Mouse (Mus musculus): Measurements from ENCODE around the gene Kdm1b. TPM values are rescaled to one million over a fixed set of nuclear protein-coding genes. Genes with fewer than 3 reads are reported as not detected.
A peak's percentile ranks its signal among the peaks of the same experiment; 100 is the strongest.

Kdm1b gene
- 15.2 and 16.3 TPM in 2 replicates for polyA plus RNA-seq (2016; fragmentation: Nextera tagmentation; extraction: Ambion mirVana)

DNA sequence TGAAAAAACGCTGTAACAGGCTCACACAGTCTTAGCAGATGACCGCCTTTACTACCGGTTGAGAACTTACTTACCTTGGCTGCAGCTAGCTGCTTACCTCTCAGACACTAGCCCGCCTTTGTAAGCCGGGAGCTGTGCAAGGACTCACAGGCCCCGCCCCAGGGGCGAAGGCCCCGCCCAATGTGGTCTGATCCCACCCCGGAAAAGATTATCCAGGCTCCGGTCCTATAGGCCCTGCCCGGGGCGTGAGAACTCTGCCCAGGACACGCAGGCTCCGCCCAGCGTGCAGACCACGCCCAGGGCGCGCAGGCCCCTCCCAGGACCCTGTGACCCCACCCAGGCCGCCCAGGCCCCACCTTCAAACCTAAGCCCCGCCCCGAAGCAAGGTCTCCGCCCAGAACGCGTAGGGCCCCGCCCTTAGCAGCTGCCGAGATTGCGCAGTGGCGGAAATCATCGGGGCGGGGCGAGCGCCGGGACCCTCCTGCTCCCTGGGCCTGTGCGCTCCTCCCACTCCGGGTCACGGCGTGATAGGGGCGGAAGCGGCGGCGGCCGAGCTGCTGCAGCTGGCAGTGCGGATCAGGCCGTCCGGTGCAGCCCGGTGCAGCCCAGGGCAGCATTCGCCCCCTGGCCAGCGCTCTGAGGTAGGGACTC is at the start of gene Kdm1b:
TSS of gene Kdm1b (plus strand) at position 470 of the 651 bp plus-strand sequence.
- Histone ChIP-seq H3K36me3 (0 out of 2 replicates have a peak, but pooled peaks cover 4% of the 10 kb centered on the region), H3K4me3 (peak within 1 kb of the TSS; percentile 94), H3K27me3 (ENCODE audit: insufficient read depth, poor library complexity, severe bottlenecking) (0 out of 2 replicates have a peak, but pooled peaks cover 3% of the 10 kb centered on the region), H3K9me3 (no peaks in the 10 kb centered on the region), H3K4me1 (replicated peaks) (peaks cover 28% of the 10 kb centered on the region), H3K27ac (peak within 1 kb of the TSS; percentile 90)
- peak; percentile 100 for DNase-seq (ENCODE audit: low spot score)
- WGBS = under 1% methylated on average over 48 of the region's 48 CpGs

DNA sequence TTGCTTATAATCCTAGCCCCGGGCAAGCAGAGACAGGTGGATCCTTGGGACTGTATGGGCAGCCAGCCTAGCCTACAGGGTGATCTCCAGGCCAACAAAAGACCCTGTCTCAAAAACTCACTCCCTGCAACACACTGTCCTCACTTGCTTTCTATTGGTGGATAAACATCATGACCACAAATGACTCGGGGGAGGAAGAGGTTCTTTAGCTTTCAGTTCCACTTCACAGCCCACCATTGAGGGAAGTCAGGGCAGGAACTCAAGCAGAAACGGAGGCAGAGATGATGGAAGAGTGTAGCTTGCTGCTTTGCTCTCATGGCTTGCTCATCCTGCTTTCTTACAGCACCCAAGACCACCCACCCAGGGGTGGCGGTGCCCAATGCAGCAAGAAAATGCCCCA is 45.9 kb upstream of the Kdm1b start:
- DNase-seq (ENCODE audit: low spot score) = no peak
- WGBS = 70% methylated on average over 4 of the region's 4 CpGs
- H3K27ac ChIP-seq = no peak overlapping the region
- peaks cover 4% of the 10 kb centered on the region; the same call in 1 of the 2 replicates for H3K4me1 ChIP-seq (replicated peaks)
- H3K4me3 ChIP-seq = no peak overlapping the region
- no peaks in the 10 kb centered on the region for H3K36me3 ChIP-seq
- no peaks in the 10 kb centered on the region for H3K27me3 ChIP-seq (ENCODE audit: insufficient read depth, poor library complexity, severe bottlenecking)
- no peaks in the 10 kb centered on the region for H3K9me3 ChIP-seq

DNA sequence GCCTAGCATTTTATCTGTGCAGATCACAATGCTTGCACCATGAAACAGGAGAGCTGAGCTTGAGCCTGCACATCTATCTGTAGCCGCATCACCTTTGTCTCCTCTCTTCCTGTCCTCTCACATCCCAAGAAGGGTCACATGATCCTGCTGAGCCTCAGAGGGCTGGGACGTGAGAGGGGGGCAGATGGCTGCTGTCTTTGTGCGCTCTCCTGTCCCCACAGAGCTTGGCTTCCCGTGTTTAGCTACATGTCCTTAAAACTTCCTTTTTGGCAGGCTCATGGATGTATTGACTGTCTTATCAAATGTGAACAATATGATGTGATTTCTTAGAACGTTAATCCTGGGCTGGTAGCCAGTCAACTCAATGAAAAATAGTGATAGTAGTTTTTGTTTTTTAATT is 43.8 kb upstream of the Kdm1b start:
- Histone ChIP-seq H3K27me3 (ENCODE audit: insufficient read depth, poor library complexity, severe bottlenecking) (no peaks in the 10 kb centered on the region), H3K4me1 (replicated peaks) (peaks cover 4% of the 10 kb centered on the region; the same call in 1 of the 2 replicates), H3K36me3 (no peaks in the 10 kb centered on the region), H3K27ac (0 out of 2 replicates have a peak overlapping the region, but pooled peaks have one; percentile 16), H3K4me3 (no peak overlapping the region), H3K9me3 (no peaks in the 10 kb centered on the region)
- no peak for DNase-seq (ENCODE audit: low spot score)
- WGBS = 68% methylated on average over 5 of the region's 5 CpGs

DNA sequence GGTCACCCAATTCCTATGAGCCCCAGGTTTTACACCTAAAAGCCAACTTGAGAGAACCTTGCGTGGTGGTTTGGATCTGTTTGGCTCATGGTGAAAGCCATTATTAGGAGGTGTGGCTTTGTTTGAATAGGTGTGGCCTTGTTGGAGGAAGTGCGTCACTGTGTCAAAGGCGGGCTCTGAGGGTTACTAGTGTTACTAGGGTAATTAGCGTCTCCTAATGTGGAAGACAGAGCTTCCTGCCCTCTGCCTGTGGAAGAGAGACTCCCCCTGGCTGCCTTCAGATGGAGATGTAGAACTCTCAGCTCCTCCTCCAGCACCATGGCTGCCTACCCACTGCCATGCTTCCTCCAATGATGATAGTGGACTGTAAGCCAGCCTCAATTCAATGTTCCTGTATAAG is 41.7 kb upstream of the Kdm1b start:
- no peak overlapping the region for H3K4me3 ChIP-seq
- WGBS = 86% methylated on average over 4 of the region's 4 CpGs

DNA sequence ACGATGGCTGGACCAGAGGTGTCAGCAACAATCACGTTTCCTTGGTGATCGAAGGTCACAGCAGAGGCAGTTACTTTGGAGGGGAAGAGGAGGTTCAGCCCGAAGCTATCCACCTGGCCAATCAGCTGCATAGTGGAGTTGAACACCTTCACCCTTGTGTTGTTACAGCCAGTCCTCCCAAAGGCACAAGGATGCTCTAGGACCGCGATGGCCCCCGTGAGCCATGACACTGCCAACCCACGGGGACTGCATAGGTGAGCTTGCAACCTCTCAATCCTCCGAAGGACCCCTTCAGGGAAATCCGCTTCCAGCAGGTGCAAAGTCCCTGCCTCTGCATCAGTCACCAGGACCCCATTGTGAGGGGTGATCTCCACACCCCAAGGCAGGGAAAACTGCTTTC is 29.6 kb upstream of the Kdm1b start:
- WGBS = 59% methylated on average over 10 of the region's 10 CpGs
- Histone ChIP-seq H3K27me3 (ENCODE audit: insufficient read depth, poor library complexity, severe bottlenecking) (peaks cover 48% of the 10 kb centered on the region), H3K9me3 (peaks cover 32% of the 10 kb centered on the region), H3K27ac (no peak overlapping the region; the same call in 1 of the 2 replicates), H3K4me3 (peak overlapping the region; percentile 73), H3K36me3 (peaks cover 12% of the 10 kb centered on the region), H3K4me1 (replicated peaks) (peaks cover 19% of the 10 kb centered on the region)
- no peak for DNase-seq (ENCODE audit: low spot score)

More for the DNA sequence above, 41.7 kb upstream of the Kdm1b start:
- DNase-seq (ENCODE audit: low spot score) = no peak
- Histone ChIP-seq H3K27ac (no peak overlapping the region), H3K36me3 (no peaks in the 10 kb centered on the region), H3K27me3 (ENCODE audit: insufficient read depth, poor library complexity, severe bottlenecking) (no peaks in the 10 kb centered on the region), H3K9me3 (no peaks in the 10 kb centered on the region), H3K4me1 (replicated peaks) (peaks cover 4% of the 10 kb centered on the region; the same call in 1 of the 2 replicates)

DNA sequence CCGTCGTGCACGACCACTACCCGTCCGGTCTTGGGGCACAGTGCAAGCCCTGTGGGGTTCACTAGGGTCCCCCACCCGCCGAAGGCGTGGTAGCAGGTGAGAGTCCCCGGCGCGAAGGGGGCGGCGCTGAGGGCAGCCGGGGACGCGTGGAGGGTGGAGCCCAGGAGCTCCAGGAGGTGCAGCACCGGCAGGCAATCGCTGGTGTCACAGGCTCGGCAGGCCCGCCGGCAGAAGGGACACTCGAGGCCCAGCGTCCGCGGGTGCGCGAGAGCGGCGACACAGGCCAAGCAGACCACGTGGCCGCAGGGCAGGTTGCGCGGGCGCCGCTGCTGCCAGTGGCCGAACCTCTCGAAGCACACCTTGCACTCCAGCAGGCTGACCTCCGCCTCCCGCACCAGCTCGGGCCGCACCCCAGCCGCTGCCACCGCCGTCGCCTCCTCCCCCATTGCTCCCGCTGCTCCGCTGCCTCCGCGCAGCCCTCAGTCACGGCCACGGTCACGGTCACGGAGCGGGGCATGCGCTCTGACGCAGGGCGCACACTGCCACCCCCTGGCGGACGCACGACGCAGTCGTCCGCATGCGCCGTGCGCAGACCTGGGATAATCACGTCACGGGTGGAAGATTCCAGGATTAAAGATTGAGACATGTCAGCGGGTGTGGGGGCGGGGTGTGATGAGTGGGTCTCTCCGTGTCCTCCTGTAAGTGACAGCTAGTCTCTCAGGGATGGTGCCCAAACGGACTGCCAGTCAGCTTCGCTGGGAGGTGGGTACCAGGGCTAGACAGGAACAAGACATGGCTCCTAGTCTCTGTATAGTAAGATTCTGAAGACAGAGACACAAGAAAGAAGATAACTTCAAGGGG is 28.7 kb upstream of the Kdm1b start, which contains the start of gene Nhlrc1:
TSS of gene Nhlrc1 (minus strand) at position 517 of the 861 bp plus-strand sequence.
- 5% methylated on average over 73 of the region's 73 CpGs for WGBS
- peak; percentile 80 for DNase-seq (ENCODE audit: low spot score)
- Histone ChIP-seq H3K9me3 (peaks cover 28% of the 10 kb centered on the region), H3K36me3 (peaks cover 12% of the 10 kb centered on the region), H3K4me1 (replicated peaks) (peaks cover 19% of the 10 kb centered on the region), H3K4me3 (peak within 1 kb of the TSS; percentile 73), H3K27me3 (ENCODE audit: insufficient read depth, poor library complexity, severe bottlenecking) (peaks cover 48% of the 10 kb centered on the region), H3K27ac (peak within 1 kb of the TSS; percentile 86)

DNA sequence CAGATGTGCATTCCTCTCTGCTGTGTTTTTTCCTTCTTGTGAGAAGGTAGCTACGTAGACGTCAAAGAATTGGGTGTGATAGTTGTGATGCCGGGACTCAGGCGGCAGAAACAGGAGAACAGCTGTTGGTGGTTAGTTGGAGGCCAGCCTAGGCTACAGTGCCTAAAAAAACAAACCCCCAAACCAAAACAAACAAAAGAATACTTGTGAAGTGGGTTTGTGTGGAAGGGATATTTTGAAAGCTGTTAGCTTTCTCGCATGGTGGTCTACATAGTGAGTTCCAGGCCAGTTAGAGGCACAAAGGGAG is 28.2 kb upstream of the Kdm1b start:
- H3K4me3 ChIP-seq = peak overlapping the region; percentile 73
- peaks cover 6% of the 10 kb centered on the region for H3K36me3 ChIP-seq
- WGBS = 66% methylated on average over 5 of the region's 5 CpGs
- DNase-seq (ENCODE audit: low spot score) = no peak
- H3K27me3 ChIP-seq (ENCODE audit: insufficient read depth, poor library complexity, severe bottlenecking) = peaks cover 48% of the 10 kb centered on the region
- H3K4me1 ChIP-seq (replicated peaks) = peaks cover 19% of the 10 kb centered on the region
- H3K27ac ChIP-seq = peak overlapping the region; percentile 86; the same call in 1 of the 2 replicates
- H3K9me3 ChIP-seq = peaks cover 22% of the 10 kb centered on the region

DNA sequence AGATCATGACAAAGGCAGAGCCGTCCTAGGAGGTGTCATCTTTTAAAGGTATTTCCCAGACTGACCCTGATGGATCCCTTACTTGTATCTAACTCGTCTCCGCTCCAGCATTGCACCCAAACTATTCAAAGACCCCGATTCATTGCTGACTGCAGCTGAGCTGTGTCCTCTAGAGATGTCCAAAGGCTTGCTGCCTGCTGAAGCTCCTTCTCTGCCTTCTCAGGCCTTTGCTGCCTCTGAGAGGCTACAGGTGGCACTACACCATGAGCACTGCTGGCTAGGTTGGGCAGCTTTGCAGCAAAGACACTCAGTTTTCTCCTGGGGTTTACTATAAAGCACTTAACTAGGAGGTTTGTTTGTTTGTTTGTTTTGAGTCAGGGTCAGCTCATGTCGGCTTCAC is 26.0 kb upstream of the Kdm1b start:
- 48% methylated on average over 5 of the region's 5 CpGs for WGBS
- DNase-seq (ENCODE audit: low spot score) = peak; percentile 53
- Histone ChIP-seq H3K27me3 (ENCODE audit: insufficient read depth, poor library complexity, severe bottlenecking) (peaks cover 38% of the 10 kb centered on the region), H3K27ac (no peak overlapping the region), H3K4me1 (replicated peaks) (peaks cover 15% of the 10 kb centered on the region), H3K36me3 (peaks cover 2% of the 10 kb centered on the region; the same call in 1 of the 2 replicates), H3K9me3 (peaks cover 6% of the 10 kb centered on the region; the same call in 1 of the 2 replicates), H3K4me3 (no peak overlapping the region)

DNA sequence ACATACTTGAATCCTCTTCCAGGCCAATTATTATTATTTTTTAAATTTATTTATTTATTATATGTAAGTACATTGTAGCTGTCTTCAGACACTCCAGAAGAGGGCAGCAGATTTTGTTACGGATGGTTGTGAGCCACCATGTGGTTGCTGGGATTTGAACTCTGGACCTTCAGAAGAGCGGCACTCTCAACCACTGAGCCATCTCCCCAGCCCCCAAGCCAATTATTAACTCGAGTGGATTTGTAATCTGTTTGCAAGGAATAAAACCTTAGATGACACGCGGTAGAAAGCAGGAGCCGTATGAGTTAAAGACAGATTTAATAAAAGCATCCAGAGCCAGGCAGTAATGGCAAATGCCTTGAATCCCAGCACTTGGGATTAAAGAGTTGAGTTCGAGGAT is 23.5 kb upstream of the Kdm1b start:
- Histone ChIP-seq H3K4me3 (no peak overlapping the region), H3K9me3 (no peaks in the 10 kb centered on the region), H3K4me1 (replicated peaks) (peaks cover 4% of the 10 kb centered on the region), H3K36me3 (peaks cover 6% of the 10 kb centered on the region), H3K27ac (no peak overlapping the region), H3K27me3 (ENCODE audit: insufficient read depth, poor library complexity, severe bottlenecking) (peaks cover 13% of the 10 kb centered on the region)
- no peak for DNase-seq (ENCODE audit: low spot score)
- WGBS = 84% methylated on average over 7 of the region's 7 CpGs

DNA sequence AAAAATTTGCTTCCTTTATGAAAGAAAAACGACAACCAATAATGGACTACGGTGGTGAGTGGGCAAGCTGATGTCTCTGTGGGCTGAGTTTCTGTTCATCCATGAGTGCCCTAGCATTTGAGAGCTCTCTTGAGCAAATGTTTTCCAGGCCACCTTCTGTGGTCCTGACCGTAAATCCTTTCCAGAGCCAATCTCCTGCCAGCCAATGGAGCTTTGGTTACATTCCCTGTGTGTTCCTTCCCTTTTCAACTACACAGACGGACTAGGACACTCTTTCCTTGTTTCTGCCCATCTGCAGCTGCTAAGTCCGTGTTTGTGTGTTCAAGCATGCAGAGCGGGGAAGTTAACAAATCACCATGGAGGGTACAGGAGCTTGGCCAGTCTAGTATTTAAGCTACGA is 22.5 kb upstream of the Kdm1b start:
- Histone ChIP-seq H3K9me3 (no peaks in the 10 kb centered on the region), H3K4me1 (replicated peaks) (no peaks in the 10 kb centered on the region), H3K27ac (no peak overlapping the region), H3K27me3 (ENCODE audit: insufficient read depth, poor library complexity, severe bottlenecking) (peaks cover 2% of the 10 kb centered on the region), H3K4me3 (no peak overlapping the region), H3K36me3 (peaks cover 16% of the 10 kb centered on the region)
- WGBS = 85% methylated on average over 7 of the region's 7 CpGs
- no peak for DNase-seq (ENCODE audit: low spot score)

DNA sequence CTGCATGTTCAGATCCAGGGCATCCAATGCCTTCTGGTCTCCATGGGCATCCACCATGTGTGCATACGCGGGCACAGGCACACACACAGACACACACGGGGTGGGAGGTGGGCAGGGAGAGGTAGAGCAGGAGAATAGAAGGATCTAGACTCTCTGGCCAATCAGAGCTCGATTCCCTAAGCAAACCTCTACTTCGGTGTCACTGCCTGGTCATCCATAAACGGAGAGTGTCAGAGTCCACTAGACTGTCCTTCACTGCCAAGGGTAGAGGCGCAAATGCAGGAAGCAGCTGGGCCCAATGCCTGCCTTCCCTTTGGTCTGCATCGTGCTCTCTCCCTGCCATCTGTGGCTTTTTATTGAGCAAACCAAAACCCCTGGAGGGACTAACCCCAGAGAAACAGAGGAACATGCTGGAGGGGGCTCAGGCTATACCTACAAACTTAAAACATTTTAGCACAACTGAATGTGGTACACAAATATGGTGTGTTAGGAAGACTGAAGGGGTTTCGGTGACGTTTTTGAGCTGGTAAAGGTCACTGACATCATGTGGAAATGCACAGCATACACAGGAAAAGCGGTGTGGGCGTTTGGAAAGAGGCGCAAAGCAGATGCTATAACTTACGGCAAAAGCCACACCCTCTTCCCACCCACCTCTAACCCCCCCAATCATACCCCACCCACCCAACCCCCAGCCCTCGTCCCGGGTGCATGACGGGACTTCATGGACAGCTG is 12.8 kb upstream of the Kdm1b start:
- Histone ChIP-seq H3K4me1 (replicated peaks) (no peaks in the 10 kb centered on the region), H3K36me3 (peaks cover 34% of the 10 kb centered on the region), H3K27me3 (ENCODE audit: insufficient read depth, poor library complexity, severe bottlenecking) (no peaks in the 10 kb centered on the region), H3K9me3 (no peaks in the 10 kb centered on the region), H3K27ac (no peak overlapping the region), H3K4me3 (no peak overlapping the region)
- 90% methylated on average over 17 of the region's 17 CpGs for WGBS
- no peak for DNase-seq (ENCODE audit: low spot score)

DNA sequence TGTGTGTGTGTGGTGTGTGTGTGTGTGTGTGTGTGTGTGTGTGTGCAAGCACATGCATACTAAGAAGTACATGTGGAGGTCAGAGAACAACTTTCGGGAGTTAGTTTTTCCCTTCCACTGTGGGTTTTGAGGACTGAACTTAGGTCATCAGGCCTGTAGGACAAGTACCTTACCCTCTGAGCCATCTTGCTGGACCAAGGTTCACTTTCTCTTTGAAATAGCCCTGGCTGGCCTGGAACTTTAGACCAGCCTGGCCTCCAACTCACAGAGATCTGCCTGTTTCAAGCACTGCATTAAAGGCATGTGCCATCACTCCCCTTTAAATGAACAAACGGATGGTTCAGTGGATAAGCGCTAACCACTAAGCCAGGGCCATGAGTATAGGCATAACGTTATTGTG is 9.7 kb upstream of the Kdm1b start:
- H3K27ac ChIP-seq = no peak overlapping the region
- H3K27me3 ChIP-seq (ENCODE audit: insufficient read depth, poor library complexity, severe bottlenecking) = no peaks in the 10 kb centered on the region
- no peaks in the 10 kb centered on the region for H3K9me3 ChIP-seq
- no peak for DNase-seq (ENCODE audit: low spot score)
- peaks cover 32% of the 10 kb centered on the region for H3K36me3 ChIP-seq
- no peaks in the 10 kb centered on the region for H3K4me1 ChIP-seq (replicated peaks)
- no peak overlapping the region for H3K4me3 ChIP-seq
- 90% methylated on average over 4 of the region's 4 CpGs for WGBS

Data from hindbrain, embryonic 10.5 days (tissue).